Mouse (Mus musculus) limb, embryonic 14.5 days (tissue): ENCODE results near the gene Sptssa. TPM values are rescaled to one million over a fixed set of nuclear protein-coding genes. Genes with fewer than 3 reads are reported as not detected.
"Not testable (repeated sequence)": the region's sequence is repeated elsewhere in the genome, so short reads cannot be mapped to it uniquely, and the experiment has no call there.

Source experiments
- ATAC-seq: fragments of 200-750 bp; cut with Nextera tagmentation; 2 replicates; pipeline ENCODE4 v1.8.0; 2017; ENCODE audit warnings: low read depth, moderate number of reproducible peaks, moderate TSS enrichment; ENCODE audit not compliant: low FRiP score
- DNase-seq: peaks from one replicate; pipeline ENCODE4 v3.0.0-alpha.2; 2015; ENCODE audit warnings: low spot score
- H3K27ac ChIP-seq: fragments of 300-500 bp; sonication (generic); replicated peaks from 2 replicates; pipeline ENCODE4 v1.5.1; 2014; ENCODE audit warnings: low read depth, mild to moderate bottlenecking, low read length, moderate library complexity, mixed read lengths
- H3K27me3 ChIP-seq: fragments of 300-500 bp; sonication (generic); 2 replicates; pipeline ENCODE4 v1.6.1; 2014; ENCODE audit warnings: low read length, mixed read lengths; ENCODE audit not compliant: control insufficient read depth, insufficient read depth
- H3K36me3 ChIP-seq: fragments of 300-500 bp; sonication (generic); 2 replicates; pipeline ENCODE4 v1.6.1; 2014; ENCODE audit warnings: mild to moderate bottlenecking, low read length, moderate library complexity, mixed read lengths; ENCODE audit not compliant: control insufficient read depth, insufficient read depth
- H3K4me1 ChIP-seq: fragments of 300-500 bp; sonication (generic); 2 replicates; pipeline ENCODE4 v1.6.1; 2014; ENCODE audit warnings: antibody characterized with exemption, low read length, mixed read lengths; ENCODE audit not compliant: control insufficient read depth, insufficient read depth
- H3K4me2 ChIP-seq: fragments of 300-500 bp; sonication (generic); replicated peaks from 2 replicates; pipeline ENCODE4 v1.6.1; 2014; ENCODE audit warnings: low read depth, mild to moderate bottlenecking, low read length, moderate library complexity; ENCODE audit not compliant: severe bottlenecking
- H3K4me3 ChIP-seq: fragments of 300-500 bp; sonication (generic); replicated peaks from 2 replicates; pipeline ENCODE4 v1.5.1; 2014; ENCODE audit warnings: low read length
- H3K9ac ChIP-seq: fragments of 300-500 bp; sonication (generic); 2 replicates; pipeline ENCODE4 v1.6.1; 2014; ENCODE audit warnings: mild to moderate bottlenecking, low read depth, low read length, moderate library complexity; ENCODE audit not compliant: severe bottlenecking
- H3K9me3 ChIP-seq: fragments of 300-500 bp; sonication (generic); 2 replicates; pipeline ENCODE4 v1.6.1; 2016; ENCODE audit warnings: low read length; ENCODE audit not compliant: control insufficient read depth
- POLR2A ChIP-seq: fragments of 200-500 bp; IDR thresholded peaks from 2 replicates; pipeline ENCODE4 v1.8.0; 2012; ENCODE audit warnings: inconsistent platforms, mild to moderate bottlenecking, moderate library complexity, borderline replicate concordance; ENCODE audit not compliant: insufficient read depth, insufficient read length; ENCODE audit errors: extremely low read depth
- WGBS: fragments of 180-500 bp; shearing (Covaris S2); extraction: QIAGEN DNeasy Blood & Tissue Kit; methylation state at CpG from one replicate; pipeline ENCODE4 v1.1.7; 2014; 5-methylcytosine and 5-hydroxymethylcytosine counted together
- polyA plus RNA-seq, 2 experiments: library from polyadenylated mRNA; depleted of rRNA in 1 of 2; stranded (reverse) in 1 of 2; unstranded in 1 of 2; fragments of >200 nt; fragmentation: Nextera tagmentation in 1 of 2; extraction: Ambion mirVana in 1 of 2; gene quantifications; 2 replicates each; pipeline versions ENCODE4 v1.2.1 to v1.2.3; 2012 to 2014

The Sptssa gene
- polyA plus RNA-seq, 2 experiments = 132 to 227 TPM

GRCm38 (mm10) chr12:54675396-54675795 lies 19.0 kb upstream of the Sptssa start:
- Histone ChIP-seq H3K4me2 (no peak overlapping the region), H3K27me3 (no peaks in the 10 kb centered on the region), H3K36me3 (peaks cover 63% of the 10 kb centered on the region), H3K9ac (no peak overlapping the region), H3K9me3 (no peaks in the 10 kb centered on the region), H3K4me3 (no peak overlapping the region), H3K27ac (no peak overlapping the region), H3K4me1 (no peaks in the 10 kb centered on the region)
- TF ChIP-seq POLR2A = no peak
- 94% methylated on average over 4 of the region's 4 CpGs for WGBS
- DNase-seq (no peak), ATAC-seq (no peak)

GRCm38 (mm10) chr12:54671262-54671661 lies 14.9 kb upstream of the Sptssa start:
- ATAC-seq (no peak), DNase-seq (no peak)
- no peak for TF ChIP-seq POLR2A
- H3K27ac ChIP-seq = no peak overlapping the region
- H3K36me3 ChIP-seq = peaks cover 37% of the 10 kb centered on the region
- 87% methylated on average over 4 of the region's 4 CpGs for WGBS
- H3K4me1 ChIP-seq = no peaks in the 10 kb centered on the region
- no peaks in the 10 kb centered on the region for H3K9me3 ChIP-seq
- H3K4me3 ChIP-seq = no peak overlapping the region
- no peak overlapping the region for H3K4me2 ChIP-seq
- H3K9ac ChIP-seq = no peak overlapping the region
- no peaks in the 10 kb centered on the region for H3K27me3 ChIP-seq

GRCm38 (mm10) chr12:54668141-54668540 lies 11.8 kb upstream of the Sptssa start:
- 100% methylated on average over 1 of the region's 1 CpGs for WGBS
- Histone ChIP-seq H3K9me3 (no peaks in the 10 kb centered on the region), H3K27ac (no peak overlapping the region), H3K9ac (no peak overlapping the region), H3K27me3 (no peaks in the 10 kb centered on the region), H3K36me3 (peaks cover 22% of the 10 kb centered on the region), H3K4me3 (no peak overlapping the region), H3K4me1 (no peaks in the 10 kb centered on the region), H3K4me2 (no peak overlapping the region)
- no peak for ATAC-seq
- TF ChIP-seq POLR2A = no peak
- DNase-seq = no peak

- no peak for TF ChIP-seq POLR2A
- H3K36me3 ChIP-seq = no peaks in the 10 kb centered on the region; the same call in 1 of the 2 replicates
- no peak for ATAC-seq
Observed at GRCm38 (mm10) chr12:54665526-54665925, 9.2 kb upstream of the Sptssa start.

GRCm38 (mm10) chr12:54661470-54661869 lies 5.1 kb upstream of the Sptssa start:
- not testable (repeated sequence) for DNase-seq, H3K27ac ChIP-seq, H3K9ac ChIP-seq, H3K4me2 ChIP-seq, ATAC-seq, H3K4me1 ChIP-seq, H3K36me3 ChIP-seq, H3K27me3 ChIP-seq, H3K9me3 ChIP-seq, H3K4me3 ChIP-seq
- WGBS = 72% methylated on average over 5 of the region's 5 CpGs

More at GRCm38 (mm10) chr12:54665526-54665925, 9.2 kb upstream of the Sptssa start:
- H3K27ac ChIP-seq = no peak overlapping the region
- no peaks in the 10 kb centered on the region for H3K27me3 ChIP-seq
- H3K4me3 ChIP-seq = no peak overlapping the region
- no peaks in the 10 kb centered on the region for H3K4me1 ChIP-seq
- DNase-seq = no peak
- WGBS = 73% methylated on average over 6 of the region's 6 CpGs
- no peak overlapping the region for H3K4me2 ChIP-seq
- no peak overlapping the region for H3K9ac ChIP-seq
- H3K9me3 ChIP-seq = no peaks in the 10 kb centered on the region

- DNase-seq (no peak), ATAC-seq (no peak)
- H3K27me3 ChIP-seq = no peaks in the 10 kb centered on the region
- no peak overlapping the region for H3K27ac ChIP-seq
- H3K4me3 ChIP-seq = no peak overlapping the region
- H3K4me2 ChIP-seq = no peak overlapping the region
- TF ChIP-seq POLR2A = no peak
- H3K36me3 ChIP-seq = no peaks in the 10 kb centered on the region
- no peaks in the 10 kb centered on the region for H3K9me3 ChIP-seq
- no peak overlapping the region for H3K9ac ChIP-seq
- H3K4me1 ChIP-seq = peaks cover 11% of the 10 kb centered on the region
- 75% methylated on average over 3 of the region's 3 CpGs for WGBS
Observed at GRCm38 (mm10) chr12:54659901-54660300, 3.5 kb upstream of the Sptssa start.
